Mouse (Mus musculus) CH12.LX (cell line): ENCODE data around the gene Cplx2. TPM values are rescaled to one million over a fixed set of nuclear protein-coding genes. Genes with fewer than 3 reads are reported as not detected.

ENCODE experiments used
- DNase-seq: peaks from one replicate; pipeline ENCODE4 v3.0.0-alpha.2; 2013; ENCODE audit errors: extremely low read depth
- H3K27ac ChIP-seq: 2 replicates; pipeline ENCODE4 v1.5.1; 2012; ENCODE audit warnings: low read depth, mild to moderate bottlenecking, control low read depth, moderate library complexity; ENCODE audit not compliant: insufficient read depth
- H3K27me3 ChIP-seq: replicated peaks from 2 replicates; pipeline ENCODE3; 2012; ENCODE audit warnings: inconsistent platforms
- H3K36me3 ChIP-seq, 2 experiments: replicated peaks in 1 of 2; 2 replicates each; pipeline versions ENCODE3 to v1.6.1; 2012; ENCODE audit warnings: inconsistent platforms in 1 of 2, low read length in 1 of 2, mild to moderate bottlenecking in 1 of 2, mixed read lengths in 1 of 2, moderate library complexity in 1 of 2; ENCODE audit not compliant: control insufficient read depth in 1 of 2, insufficient read depth in 1 of 2
- H3K4me1 ChIP-seq, 2 experiments: 2 replicates each; pipeline ENCODE4 v1.6.1; 2012; ENCODE audit warnings: inconsistent platforms in 1 of 2, moderate library complexity in 1 of 2; ENCODE audit not compliant: insufficient read depth in 2 of 2, control insufficient read depth in 1 of 2
- H3K4me2 ChIP-seq: 2 replicates; pipeline ENCODE4 v1.6.1; 2012; ENCODE audit warnings: low read depth, mild to moderate bottlenecking, control low read depth; ENCODE audit not compliant: poor library complexity, insufficient read depth, severe bottlenecking
- H3K4me3 ChIP-seq, 3 experiments: fragments of 150-350 bp in 1 of 3; sonication (generic) in 1 of 3; replicated peaks in 1 of 3; 2 replicates each; pipeline versions ENCODE3 to v1.5.1; 2011 to 2012; ENCODE audit warnings: low read depth in 2 of 3, low read length in 2 of 3, mild to moderate bottlenecking in 2 of 3, moderate library complexity in 2 of 3, control low read depth in 1 of 3, improper control_type of control experiment in 1 of 3, inconsistent platforms in 1 of 3, mixed read lengths in 1 of 3; ENCODE audit not compliant: poor library complexity in 1 of 3
- H3K79me2 ChIP-seq: replicated peaks from 2 replicates; pipeline ENCODE4 v1.6.1; 2012; ENCODE audit warnings: mild to moderate bottlenecking, moderate library complexity; ENCODE audit not compliant: control insufficient read depth, poor library complexity, insufficient read depth, severe bottlenecking; ENCODE audit errors: extremely low read depth
- H3K9ac ChIP-seq: 2 replicates; pipeline ENCODE4 v1.6.1; 2012; ENCODE audit warnings: low read depth, mild to moderate bottlenecking, control low read depth, moderate library complexity; ENCODE audit not compliant: insufficient read depth
- H3K9me3 ChIP-seq: replicated peaks from 2 replicates; pipeline ENCODE3; 2012; ENCODE audit warnings: low read length, inconsistent platforms, mixed read lengths
- CHD1 ChIP-seq: IDR thresholded peaks from 2 replicates; pipeline ENCODE4 v1.6.1; 2012; ENCODE audit warnings: low read depth, low read length, improper control_type of control experiment, inconsistent platforms
- E2F4 ChIP-seq: IDR thresholded peaks from 2 replicates; pipeline ENCODE4 v1.6.1; 2011; ENCODE audit warnings: low read depth, low read length, improper control_type of control experiment; ENCODE audit not compliant: insufficient replicate concordance
- ELF1 ChIP-seq: IDR thresholded peaks from 2 replicates; pipeline ENCODE4 v1.6.1; 2014; ENCODE audit warnings: low read depth, mild to moderate bottlenecking, inconsistent platforms, low read length, improper control_type of control experiment
- EP300 ChIP-seq: IDR thresholded peaks from 2 replicates; pipeline ENCODE4 v1.6.1; 2011; ENCODE audit warnings: low read length, improper control_type of control experiment
- ETS1 ChIP-seq: conservative IDR thresholded peaks from 2 replicates; pipeline ENCODE4 v1.6.1; 2012; ENCODE audit warnings: low read depth, mild to moderate bottlenecking, inconsistent platforms, low read length, improper control_type of control experiment, moderate library complexity
- IRF4 ChIP-seq: IDR thresholded peaks from 2 replicates; pipeline ENCODE4 v1.6.1; 2014; ENCODE audit warnings: low read depth, mild to moderate bottlenecking, inconsistent platforms, low read length, improper control_type of control experiment
- MAX ChIP-seq: IDR thresholded peaks from 2 replicates; pipeline ENCODE4 v1.6.1; 2011; ENCODE audit warnings: low read length, improper control_type of control experiment
- MAZ ChIP-seq: IDR thresholded peaks from 2 replicates; pipeline ENCODE4 v1.6.1; 2012; ENCODE audit warnings: low read depth, mild to moderate bottlenecking, inconsistent platforms, low read length, improper control_type of control experiment, moderate library complexity
- MYC ChIP-seq: IDR thresholded peaks from 2 replicates; pipeline ENCODE4 v1.6.1; 2011; ENCODE audit warnings: low read depth, mild to moderate bottlenecking, improper control_type of control experiment, low read length
- PAX5 ChIP-seq: IDR thresholded peaks from 2 replicates; pipeline ENCODE4 v1.6.1; 2012; ENCODE audit warnings: low read length, inconsistent platforms, mixed read lengths
- POLR2A ChIP-seq: IDR thresholded peaks from 2 replicates; pipeline ENCODE4 v1.6.1; 2011; ENCODE audit warnings: low read depth, mild to moderate bottlenecking, improper control_type of control experiment, low read length
- POLR2AphosphoS2 ChIP-seq: IDR thresholded peaks from 2 replicates; pipeline ENCODE4 v1.6.1; 2011; ENCODE audit warnings: low read depth, low read length, improper control_type of control experiment
- RCOR1 ChIP-seq: conservative IDR thresholded peaks from 2 replicates; pipeline ENCODE4 v1.6.1; 2012; ENCODE audit warnings: low read depth, mild to moderate bottlenecking, inconsistent platforms, low read length, improper control_type of control experiment
- UBTF ChIP-seq: IDR thresholded peaks from 2 replicates; pipeline ENCODE4 v1.6.1; 2012; ENCODE audit warnings: low read depth, mild to moderate bottlenecking, inconsistent platforms, low read length, improper control_type of control experiment, moderate library complexity
- USF1 ChIP-seq: IDR thresholded peaks from 2 replicates; pipeline ENCODE4 v1.6.1; 2014; ENCODE audit warnings: low read depth, mild to moderate bottlenecking, inconsistent platforms, low read length, improper control_type of control experiment
- ZNF384 ChIP-seq: IDR thresholded peaks from 2 replicates; pipeline ENCODE4 v1.6.1; 2012; ENCODE audit warnings: low read depth, low read length, improper control_type of control experiment, inconsistent platforms
- dilution Hi-C: fragments of 300-500 bp; cut with MboI; formaldehyde crosslinking; loops from 2 replicates; pipeline ENCODE4 v1.14.3; 2020; ENCODE audit warnings: low sequenced_read_pairs; ENCODE audit not compliant: extremely low pct_unique_long_range_greater_than_20kb, extremely low pct_ligation_motif_present
- in situ Hi-C: fragments of 300-500 bp; cut with MboI; formaldehyde crosslinking; loops from 3 replicates; pipeline ENCODE4 v1.14.3; 2019; ENCODE audit warnings: low sequenced_read_pairs, low pct_ligation_motif_present, low pct_unique_long_range_greater_than_20kb, mixed read lengths
- polyA plus RNA-seq: library from polyadenylated mRNA; unstranded; fragments of >175 nt; gene quantifications from 2 replicates; pipeline ENCODE4 v1.2.1, GENCODE M21; 2012; ENCODE audit warnings: low read depth; ENCODE audit not compliant: insufficient read length
- total RNA-seq, 2 experiments: library from RNA; depleted of rRNA; stranded (reverse); fragments of 300-350 nt in 1 of 2; fragments of >200 nt in 1 of 2; gene quantifications; 2 replicates each; pipeline ENCODE4 v1.2.3; 2012 to 2014

Gene Cplx2
- total and polyA plus RNA-seq, 3 experiments: 0.05 to 0.21 (median 0.19) TPM

GRCm38 (mm10) chr13:54380421-54380820 is 9.3 kb downstream of the Cplx2 start:
- H3K9me3 ChIP-seq: peaks cover 3% of the 10 kb centered on the region
- H3K4me3 ChIP-seq: no peak overlapping the region
- TF ChIP-seq RCOR1: no peak
- TF ChIP-seq ZNF384: no peak
- TF ChIP-seq PAX5: no peak
- TF ChIP-seq POLR2AphosphoS2: no peak
- TF ChIP-seq IRF4: no peak
- H3K4me1 ChIP-seq: peaks cover 16 to 52% of the 10 kb centered on the region in 2 experiments
- no peak overlapping the region for H3K9ac ChIP-seq
- dilution Hi-C loops (no loop called here), in situ Hi-C loops (loop anchor here (10.0 kb wide), 1 partner anchor 64 kb away; no protein-coding TSS in a partner anchor)
- no peak for DNase-seq
- no peaks in the 10 kb centered on the region for H3K36me3 ChIP-seq
- H3K79me2 ChIP-seq: no peaks in the 10 kb centered on the region
- no peaks in the 10 kb centered on the region for H3K27me3 ChIP-seq
- no peak overlapping the region for H3K27ac ChIP-seq
- no peak overlapping the region for H3K4me2 ChIP-seq

- no peak for TF ChIP-seq UBTF
- 0 out of 2 replicates have a peak, but pooled peaks have one; percentile 13 for TF ChIP-seq ETS1
- no peak for TF ChIP-seq EP300
- no peak for TF ChIP-seq CHD1
- peak; percentile 62; the same call in 1 of the 2 replicates for TF ChIP-seq MAX
- TF ChIP-seq E2F4: no peak
- TF ChIP-seq MYC: 0 out of 2 replicates have a peak, but pooled peaks have one; percentile 20
- peak; percentile 41 for TF ChIP-seq ELF1
- no peak for TF ChIP-seq POLR2A
- no peak for TF ChIP-seq MAZ
- TF ChIP-seq USF1: peak; percentile 40
- peak; percentile 34 for DNase-seq
These were observed 10.2 kb downstream of the Cplx2 start for GRCm38 (mm10) chr13:54381396-54381795.

More at GRCm38 (mm10) chr13:54381396-54381795, 10.2 kb downstream of the Cplx2 start:
- Histone ChIP-seq H3K9ac (no peak overlapping the region), H3K79me2 (no peaks in the 10 kb centered on the region), H3K27me3 (peaks cover 5% of the 10 kb centered on the region), H3K36me3 (no peaks in the 10 kb centered on the region), H3K4me1 (peaks cover 9 to 43% of the 10 kb centered on the region in 2 experiments), H3K9me3 (peaks cover 3% of the 10 kb centered on the region), H3K27ac (no peak overlapping the region), H3K4me2 (no peak overlapping the region), H3K4me3 (no peak overlapping the region)
- in situ Hi-C loops: loop anchor here (10.0 kb wide), 1 partner anchor 63 kb away; no protein-coding TSS in a partner anchor
- dilution Hi-C loops: no loop called here
